Mouse (Mus musculus) lung, adult 2 months (tissue): ENCODE data around the gene Bpifc. TPM values are rescaled to one million over a fixed set of nuclear protein-coding genes. Genes with fewer than 3 reads are reported as not detected.

ENCODE experiments used
- DNase-seq: peaks from one replicate; pipeline ENCODE4 v3.0.0; 2022
- H3K4me1 ChIP-seq: fragments of 200-500 bp; 2 replicates; pipeline ENCODE4 v1.6.1; 2011; ENCODE audit warnings: low read length; ENCODE audit not compliant: control insufficient read depth, insufficient read depth
- H3K4me3 ChIP-seq: fragments of 200-500 bp; replicated peaks from 2 replicates; pipeline ENCODE3; 2011; ENCODE audit warnings: low read depth, mild to moderate bottlenecking, control low read depth, low read length; ENCODE audit errors: extremely low read depth
- CTCF ChIP-seq: fragments of 200-500 bp; IDR thresholded peaks from 2 replicates; pipeline ENCODE4 v1.5.1; 2011; ENCODE audit warnings: mild to moderate bottlenecking, low read length, control low read depth; ENCODE audit not compliant: insufficient read depth
- POLR2A ChIP-seq: fragments of 200-500 bp; IDR thresholded peaks from 2 replicates; pipeline ENCODE4 v1.6.1; 2011; ENCODE audit warnings: low read depth, mild to moderate bottlenecking, control low read depth, low read length, borderline replicate concordance; ENCODE audit errors: extremely low read depth
- WGBS: fragments of 180-500 bp; shearing (Covaris S2); methylation state at CpG from one replicate; pipeline ENCODE4 v1.1.7; 2018; 5-methylcytosine and 5-hydroxymethylcytosine counted together
- polyA plus RNA-seq: library from polyadenylated mRNA; depleted of rRNA; stranded (reverse); fragments of >200 nt; gene quantifications from 2 replicates; pipeline ENCODE4 v1.2.3, GENCODE M21; 2012; rRNA removed

Bpifc gene
- polyA plus RNA-seq = 2.9 TPM in 1 of 2 replicates, not detected in the other

- TF ChIP-seq CTCF (no peak), POLR2A (no peak)
- WGBS = 81% methylated on average over 2 of the region's 2 CpGs
- DNase-seq = no peak
- Histone ChIP-seq H3K4me3 (no peak within 1 kb of the TSS), H3K4me1 (no peaks in the 10 kb centered on the region)
These were observed at the start of gene Bpifc for GRCm38 (mm10) chr10:86011781-86012180. Bpifc (minus strand) TSS chr10:86011895.

DNA sequence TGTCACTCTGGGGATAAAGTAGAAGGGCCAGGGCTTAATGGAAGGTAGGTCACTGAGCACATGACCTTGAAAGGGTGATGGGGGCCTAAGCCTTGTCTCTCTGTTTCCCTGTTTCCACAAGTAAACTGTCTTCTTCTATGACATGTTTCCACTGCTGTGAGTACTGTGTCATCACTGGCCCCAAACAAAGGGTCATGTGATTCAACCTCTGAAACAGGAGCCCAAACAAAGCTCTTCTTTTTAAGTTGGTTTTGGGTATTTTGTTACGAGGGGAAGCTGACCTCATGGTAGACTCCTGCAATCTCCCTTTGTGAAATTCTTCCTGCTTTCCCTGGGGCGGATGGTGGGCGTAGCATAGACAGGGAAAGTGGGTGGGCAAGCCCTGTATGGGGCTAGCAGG lies 48.6 kb upstream of the Bpifc start:
- no peak for TF ChIP-seq POLR2A
- no peak for TF ChIP-seq CTCF
- H3K4me3 ChIP-seq = no peak overlapping the region
- 72% methylated on average over 3 of the region's 3 CpGs for WGBS
- peaks cover 3% of the 10 kb centered on the region for H3K4me1 ChIP-seq
- DNase-seq = no peak

GRCm38 (mm10) chr10:86057712-86058111 lies 46.0 kb upstream of the Bpifc start:
- Histone ChIP-seq H3K4me3 (no peak overlapping the region), H3K4me1 (no peaks in the 10 kb centered on the region; the same call in 1 of the 2 replicates)
- WGBS = 74% methylated on average over 2 of the region's 2 CpGs
- TF ChIP-seq CTCF (no peak), POLR2A (no peak)
- DNase-seq = no peak

DNA sequence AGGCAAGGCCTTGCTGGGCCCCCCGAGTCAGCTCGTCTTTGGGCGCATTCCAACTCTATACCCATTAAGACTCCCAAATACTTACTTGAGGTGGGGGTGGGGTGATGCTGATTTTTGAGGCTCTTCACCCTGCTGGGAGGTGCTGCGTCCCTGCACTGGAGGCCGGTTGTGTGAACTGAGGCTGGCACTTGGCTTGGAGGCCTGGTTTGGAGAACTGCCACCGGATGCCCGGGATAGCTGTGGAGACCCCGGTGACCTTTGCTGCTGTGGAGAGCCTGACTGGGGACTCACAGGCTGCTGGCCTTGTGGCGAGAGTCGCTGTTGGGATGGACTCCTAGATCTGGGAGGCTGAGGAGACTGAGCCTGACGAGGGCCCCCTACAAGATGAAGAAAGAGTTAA lies 45.6 kb upstream of the Bpifc start:
- TF ChIP-seq POLR2A (no peak), CTCF (no peak)

GRCm38 (mm10) chr10:86056297-86056903 lies 44.7 kb upstream of the Bpifc start:
- no peaks in the 10 kb centered on the region for H3K4me1 ChIP-seq
- WGBS = 80% methylated on average over 8 of the region's 8 CpGs
- TF ChIP-seq POLR2A (no peak), CTCF (peak; percentile 25)
- no peak for DNase-seq
- no peak overlapping the region for H3K4me3 ChIP-seq

More for the DNA sequence above, 45.6 kb upstream of the Bpifc start:
- H3K4me1 ChIP-seq = no peaks in the 10 kb centered on the region
- WGBS = 77% methylated on average over 11 of the region's 11 CpGs
- no peak for DNase-seq
- no peak overlapping the region for H3K4me3 ChIP-seq

- TF ChIP-seq POLR2A (no peak), CTCF (no peak)
- DNase-seq = no peak
- Histone ChIP-seq H3K4me1 (no peaks in the 10 kb centered on the region), H3K4me3 (no peak overlapping the region)
- 83% methylated on average over 10 of the region's 10 CpGs for WGBS
These were observed 41.3 kb upstream of the Bpifc start for GRCm38 (mm10) chr10:86052818-86053522.

DNA sequence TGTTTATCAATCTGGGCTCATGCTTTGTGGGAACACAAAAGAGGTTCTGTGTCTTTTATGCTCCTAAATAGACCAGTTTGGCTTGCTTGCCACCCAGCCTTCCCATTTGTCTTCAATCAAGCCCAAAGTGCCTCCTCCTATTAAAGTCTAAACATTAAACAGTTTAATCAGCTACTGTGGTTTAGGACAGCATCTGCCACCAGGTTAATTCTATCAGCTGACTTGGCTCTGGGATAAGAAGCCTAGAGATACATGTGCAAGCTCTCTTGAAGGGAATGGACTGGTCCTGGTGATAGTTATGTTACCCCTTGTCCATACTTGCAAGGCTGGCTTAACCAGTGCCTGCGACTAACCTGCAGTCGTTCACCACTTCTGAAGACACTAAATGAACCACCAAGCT lies 38.8 kb upstream of the Bpifc start:
- 84% methylated on average over 2 of the region's 2 CpGs for WGBS
- Histone ChIP-seq H3K4me1 (no peaks in the 10 kb centered on the region), H3K4me3 (no peak overlapping the region)
- TF ChIP-seq POLR2A = no peak
- TF ChIP-seq CTCF = no peak
- DNase-seq = no peak

DNA sequence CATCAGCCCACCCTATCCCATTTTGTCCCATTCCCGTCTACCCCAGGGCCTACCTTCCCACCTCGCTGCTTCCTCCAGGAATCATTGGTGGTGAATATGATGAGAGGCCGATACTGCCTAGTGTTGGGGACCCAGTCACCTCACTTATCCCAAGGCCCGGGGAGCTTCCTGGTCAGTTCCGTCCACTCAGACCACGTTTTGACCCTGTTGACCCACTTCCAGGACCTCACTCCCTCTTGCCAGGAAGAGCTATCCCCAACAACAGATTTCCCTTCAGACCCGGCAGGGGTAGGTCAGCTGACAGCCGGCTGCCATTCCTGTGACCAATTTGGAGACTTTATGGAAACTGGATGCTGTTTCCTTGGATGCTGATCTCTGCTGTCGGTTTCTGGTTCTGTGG lies 36.1 kb upstream of the Bpifc start:
- Histone ChIP-seq H3K4me1 (peaks cover 2% of the 10 kb centered on the region), H3K4me3 (no peak overlapping the region)
- no peak for TF ChIP-seq CTCF
- TF ChIP-seq POLR2A = no peak
- 83% methylated on average over 9 of the region's 9 CpGs for WGBS
- no peak for DNase-seq

DNA sequence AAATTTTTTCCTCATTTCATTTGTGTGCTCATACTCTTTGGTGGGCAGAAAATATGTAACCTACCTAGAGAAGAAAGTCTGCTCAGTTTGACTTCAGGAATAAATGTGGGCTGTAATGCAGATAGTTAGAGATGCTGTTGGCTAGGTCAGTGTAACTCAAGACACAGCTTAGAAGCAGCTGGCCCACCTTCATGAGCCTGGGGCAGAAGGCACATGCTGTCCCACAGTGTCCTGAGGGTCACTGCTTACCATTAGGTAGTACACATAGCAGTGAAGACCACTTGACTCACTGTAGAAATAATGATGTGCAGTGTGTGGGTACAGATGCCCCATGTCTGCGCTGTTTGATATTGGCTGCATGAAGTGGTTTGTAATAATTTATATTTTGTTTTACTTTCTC lies 34.7 kb upstream of the Bpifc start:
- DNase-seq = no peak
- 98% methylated on average over 1 of the region's 1 CpGs for WGBS
- no peak for TF ChIP-seq CTCF
- TF ChIP-seq POLR2A = no peak
- peaks cover 2% of the 10 kb centered on the region for H3K4me1 ChIP-seq
- no peak overlapping the region for H3K4me3 ChIP-seq

DNA sequence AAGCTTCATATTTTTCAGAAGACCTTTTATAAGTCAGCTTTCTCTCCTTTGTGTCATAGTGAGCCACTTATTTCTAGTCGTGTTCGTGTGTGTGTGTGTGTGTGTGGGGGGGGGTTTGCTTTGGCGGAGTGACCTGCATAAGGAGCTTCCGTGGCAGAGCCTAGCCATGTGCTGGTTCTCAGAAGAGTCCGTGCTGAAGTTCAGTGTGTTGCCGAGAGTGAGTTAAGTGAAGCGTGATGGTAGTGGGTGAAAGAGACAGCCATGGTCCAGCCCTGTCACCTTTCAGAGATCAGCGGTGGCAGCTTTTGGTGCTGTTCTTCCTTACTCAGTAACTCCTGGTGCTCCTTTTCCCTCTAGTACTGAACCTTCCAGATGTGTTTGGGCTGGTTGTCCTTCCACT lies 32.4 kb upstream of the Bpifc start:
- H3K4me3 ChIP-seq = no peak overlapping the region
- peaks cover 2% of the 10 kb centered on the region for H3K4me1 ChIP-seq
- DNase-seq = no peak
- 89% methylated on average over 8 of the region's 8 CpGs for WGBS
- TF ChIP-seq CTCF (no peak), POLR2A (no peak)

GRCm38 (mm10) chr10:86043651-86044050 lies 32.0 kb upstream of the Bpifc start:
- no peak for DNase-seq
- H3K4me3 ChIP-seq = no peak overlapping the region
- TF ChIP-seq CTCF = no peak
- TF ChIP-seq POLR2A = no peak
- 86% methylated on average over 4 of the region's 4 CpGs for WGBS
- peaks cover 2% of the 10 kb centered on the region for H3K4me1 ChIP-seq
